Mouse (Mus musculus) lung, adult 2 months (tissue): ENCODE measurements around the gene Natd1. TPM values are rescaled to one million over a fixed set of nuclear protein-coding genes. Genes with fewer than 3 reads are reported as not detected.

ENCODE experiments used
- DNase-seq: peaks from one replicate; pipeline ENCODE4 v3.0.0; 2022
- H3K4me1 ChIP-seq: fragments of 200-500 bp; 2 replicates; pipeline ENCODE4 v1.6.1; 2011; ENCODE audit warnings: low read length; ENCODE audit not compliant: control insufficient read depth, insufficient read depth
- H3K4me3 ChIP-seq: fragments of 200-500 bp; replicated peaks from 2 replicates; pipeline ENCODE3; 2011; ENCODE audit warnings: low read depth, mild to moderate bottlenecking, control low read depth, low read length; ENCODE audit errors: extremely low read depth
- CTCF ChIP-seq: fragments of 200-500 bp; IDR thresholded peaks from 2 replicates; pipeline ENCODE4 v1.5.1; 2011; ENCODE audit warnings: mild to moderate bottlenecking, low read length, control low read depth; ENCODE audit not compliant: insufficient read depth
- POLR2A ChIP-seq: fragments of 200-500 bp; IDR thresholded peaks from 2 replicates; pipeline ENCODE4 v1.6.1; 2011; ENCODE audit warnings: low read depth, mild to moderate bottlenecking, control low read depth, low read length, borderline replicate concordance; ENCODE audit errors: extremely low read depth
- WGBS: fragments of 180-500 bp; shearing (Covaris S2); methylation state at CpG from one replicate; pipeline ENCODE4 v1.1.7; 2018; 5-methylcytosine and 5-hydroxymethylcytosine counted together
- polyA plus RNA-seq: library from polyadenylated mRNA; depleted of rRNA; stranded (reverse); fragments of >200 nt; gene quantifications from 2 replicates; pipeline ENCODE4 v1.2.3, GENCODE M21; 2012

Gene Natd1
- polyA plus RNA-seq, 1 experiment = 34.4 TPM

DNA sequence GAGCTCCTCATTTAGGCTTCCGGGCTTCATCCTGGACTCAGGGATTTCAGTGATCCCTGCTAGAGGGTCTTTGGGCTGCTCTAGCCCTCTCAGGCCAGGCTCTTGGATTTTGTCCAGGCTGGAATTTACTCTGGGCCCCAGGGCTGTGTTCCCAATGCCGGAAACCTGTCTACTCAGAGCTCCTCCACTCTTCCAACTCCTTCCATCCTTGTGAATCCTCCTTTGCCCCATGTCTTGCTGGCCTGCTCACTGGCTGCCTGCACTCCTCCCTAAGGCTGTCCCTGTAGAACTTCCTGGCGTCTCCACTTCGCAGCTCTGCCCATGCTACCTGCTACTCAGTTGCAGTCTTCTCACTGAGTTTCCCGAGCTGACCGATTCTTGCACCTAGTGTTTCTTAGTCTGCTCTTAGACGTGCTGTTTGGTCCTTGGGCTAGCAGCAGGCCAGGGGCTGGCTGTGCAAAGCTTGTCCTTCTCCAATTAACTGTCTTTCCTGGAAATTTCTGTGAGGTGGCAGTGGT lies 18.0 kb upstream of the Natd1 start:
- Histone ChIP-seq H3K4me3 (peak overlapping the region; percentile 84), H3K4me1 (peaks cover 39% of the 10 kb centered on the region)
- TF ChIP-seq CTCF (no peak), POLR2A (no peak)
- WGBS = 0% methylated on average over 7 of the region's 7 CpGs
- DNase-seq = no peak

DNA sequence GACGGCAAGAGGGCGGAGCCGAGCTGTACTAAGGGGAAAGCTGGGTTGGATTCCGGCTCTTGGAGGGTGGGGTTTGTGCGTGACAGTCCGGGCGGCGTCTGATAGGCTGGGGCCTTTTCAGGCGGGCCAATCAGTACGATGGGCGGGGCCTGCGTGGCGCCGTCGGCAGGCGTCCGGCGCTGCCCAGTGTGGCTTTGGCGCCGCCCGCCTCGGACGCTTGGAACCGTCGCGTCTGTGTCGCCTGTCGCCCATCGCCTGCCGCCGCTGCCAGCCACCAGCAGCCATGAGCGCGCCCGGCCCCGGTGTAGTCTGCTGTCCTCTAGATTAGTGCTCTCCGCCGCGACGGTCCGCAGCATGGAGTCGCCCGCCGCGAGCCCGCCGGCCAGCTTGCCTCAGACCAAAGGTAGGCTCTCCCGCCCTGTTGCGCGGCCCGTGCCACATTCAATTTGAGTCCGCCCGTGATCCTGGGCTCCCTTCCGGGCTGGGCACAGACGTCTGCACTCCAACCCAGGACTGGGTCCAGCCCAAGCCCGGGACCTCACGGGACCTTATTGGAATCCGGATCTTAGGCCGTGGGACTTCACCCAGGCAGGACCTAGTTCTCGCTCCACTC lies 17.4 kb upstream of the Natd1 start, which contains the start of gene Map2k3:
Gene Map2k3 (plus strand): TSS at position 165 of the 613 bp plus-strand sequence.
- peaks cover 41% of the 10 kb centered on the region for H3K4me1 ChIP-seq
- TF ChIP-seq CTCF (no peak), POLR2A (peak; percentile 83)
- under 1% methylated on average over 58 of the region's 59 CpGs for WGBS
- peak within 1 kb of the TSS; percentile 84 for H3K4me3 ChIP-seq
- DNase-seq = peak; percentile 94

DNA sequence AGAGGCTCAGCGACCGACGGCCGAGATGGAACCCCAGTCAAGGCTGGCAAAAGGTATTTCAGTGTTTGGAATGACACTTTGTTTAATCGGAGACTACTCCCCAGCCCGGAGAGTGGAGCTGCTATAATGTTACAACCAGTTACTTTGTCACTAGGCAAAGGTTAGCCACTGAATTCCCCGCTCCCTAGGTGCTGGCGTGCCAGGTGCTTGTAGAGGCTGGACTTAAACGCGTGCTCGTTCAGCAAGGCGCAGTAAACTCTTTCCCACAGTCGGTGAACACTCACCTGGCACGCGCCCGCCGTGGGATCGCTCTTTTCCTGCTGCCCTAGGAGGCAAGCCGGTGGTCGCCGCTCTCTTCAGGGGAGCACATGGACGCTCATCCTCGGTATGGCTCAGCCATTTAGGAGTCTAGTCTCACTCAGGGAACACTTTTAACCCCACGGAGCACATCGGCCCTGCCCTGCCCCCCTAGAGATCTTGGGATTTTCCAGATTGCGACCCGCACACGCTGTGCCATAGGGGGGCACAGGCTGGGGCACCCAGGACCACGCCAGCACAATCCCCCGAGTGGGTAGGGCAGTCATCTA lies 16.8 kb upstream of the Natd1 start:
- TF ChIP-seq CTCF (no peak), POLR2A (no peak)
- peak overlapping the region; percentile 78 for H3K4me3 ChIP-seq
- no peak for DNase-seq
- 3% methylated on average over 30 of the region's 30 CpGs for WGBS
- H3K4me1 ChIP-seq = peaks cover 36% of the 10 kb centered on the region

DNA sequence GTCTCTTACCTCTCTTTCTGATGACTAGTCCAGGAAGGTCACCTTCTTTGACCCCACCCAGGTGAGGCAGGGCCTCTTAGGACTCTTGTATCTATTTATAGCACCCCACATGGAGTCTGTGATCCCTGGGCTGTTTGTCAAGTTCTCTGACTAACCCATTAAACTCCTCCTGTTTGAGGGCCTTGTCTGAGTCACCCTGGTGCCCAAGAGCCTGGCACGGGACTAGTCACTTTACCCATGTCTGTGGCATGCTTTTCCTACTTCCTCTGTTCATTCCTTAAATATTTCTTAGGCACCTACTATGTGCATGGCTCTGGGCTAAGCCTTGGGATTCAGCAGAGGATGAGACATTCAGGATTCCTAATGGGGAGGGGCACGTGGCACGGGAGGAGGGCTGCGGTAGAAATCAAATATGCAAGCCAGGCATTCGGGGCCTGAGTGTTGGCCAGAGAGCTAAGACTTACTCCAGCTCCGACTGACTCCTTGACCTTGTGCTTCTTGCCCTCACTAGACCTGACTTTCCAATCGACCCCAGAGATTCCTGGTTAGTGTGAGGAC lies 16.3 kb upstream of the Natd1 start:
- no peak for TF ChIP-seq CTCF
- TF ChIP-seq POLR2A = no peak
- peak overlapping the region; percentile 26 for H3K4me3 ChIP-seq
- peaks cover 31% of the 10 kb centered on the region for H3K4me1 ChIP-seq
- 17% methylated on average over 7 of the region's 7 CpGs for WGBS
- DNase-seq = no peak

DNA sequence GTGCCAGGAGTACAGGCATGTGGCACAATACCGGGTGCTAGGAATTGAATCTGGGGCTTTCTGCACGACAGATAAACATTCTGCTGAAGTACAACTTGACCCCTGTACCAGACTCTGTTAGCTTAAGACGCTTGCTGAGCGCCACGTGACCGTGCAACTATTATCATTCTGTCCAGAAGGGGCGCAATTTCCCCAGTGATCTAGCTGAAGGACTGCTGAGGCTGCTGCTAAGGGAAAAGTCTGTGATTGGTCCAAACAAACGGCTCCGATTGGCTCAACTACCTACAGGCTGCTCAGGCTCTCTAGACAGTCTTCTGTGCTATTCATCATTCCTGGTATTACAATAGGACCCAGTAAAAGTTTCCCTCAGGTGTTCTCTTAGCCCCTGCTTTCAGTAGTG lies 12.7 kb upstream of the Natd1 start:
- peak; percentile 85 for DNase-seq
- TF ChIP-seq POLR2A = no peak
- peak; percentile 90 for TF ChIP-seq CTCF
- H3K4me3 ChIP-seq = no peak overlapping the region
- H3K4me1 ChIP-seq = peaks cover 10% of the 10 kb centered on the region; the same call in 1 of the 2 replicates
- WGBS = under 1% methylated on average over 9 of the region's 9 CpGs

DNA sequence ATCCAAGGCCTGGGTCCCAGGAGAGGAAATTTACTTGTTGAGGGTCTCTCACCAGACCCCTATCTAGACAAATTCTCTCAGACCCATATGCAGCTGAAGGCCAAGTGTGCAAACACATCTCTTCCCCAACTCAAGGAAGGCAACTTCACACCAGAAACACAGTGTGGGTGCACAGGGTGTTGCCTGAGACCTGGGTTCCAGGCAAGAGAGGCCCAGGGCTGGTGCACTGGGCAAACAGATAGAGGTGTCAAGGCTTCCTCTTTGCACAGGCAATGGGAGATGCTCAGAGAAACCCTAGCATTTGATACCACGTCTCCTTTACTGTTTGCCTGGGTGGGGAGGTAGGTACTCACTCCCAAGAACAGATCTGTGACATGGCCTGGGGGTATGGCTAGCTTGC lies 10.4 kb upstream of the Natd1 start:
- no peak for DNase-seq
- Histone ChIP-seq H3K4me3 (no peak overlapping the region), H3K4me1 (0 out of 2 replicates have a peak, but pooled peaks cover 4% of the 10 kb centered on the region)
- TF ChIP-seq CTCF (no peak), POLR2A (no peak)
- 74% methylated on average over 1 of the region's 1 CpGs for WGBS

DNA sequence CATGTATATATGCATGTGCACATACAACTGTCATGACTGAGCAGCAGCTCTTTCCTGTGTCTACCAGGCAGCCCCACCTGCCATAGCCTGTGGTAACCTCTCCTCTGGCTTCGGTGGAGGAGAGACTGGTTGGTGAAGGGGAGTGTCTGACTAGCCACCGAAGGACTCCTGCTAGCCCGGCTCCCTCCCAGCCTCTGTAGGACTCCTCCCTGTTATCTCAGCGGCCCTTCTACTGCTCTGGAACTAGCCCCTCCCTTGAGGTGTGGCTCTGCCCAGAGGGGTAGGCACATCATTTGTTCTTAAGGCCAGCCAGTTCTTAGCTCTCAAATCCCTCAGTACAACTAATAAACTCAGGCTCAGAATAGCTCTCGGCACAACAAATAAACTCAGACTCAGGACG lies 9.9 kb upstream of the Natd1 start:
- Histone ChIP-seq H3K4me1 (0 out of 2 replicates have a peak, but pooled peaks cover 4% of the 10 kb centered on the region), H3K4me3 (no peak overlapping the region)
- 49% methylated on average over 6 of the region's 6 CpGs for WGBS
- TF ChIP-seq POLR2A = no peak
- DNase-seq = no peak

DNA sequence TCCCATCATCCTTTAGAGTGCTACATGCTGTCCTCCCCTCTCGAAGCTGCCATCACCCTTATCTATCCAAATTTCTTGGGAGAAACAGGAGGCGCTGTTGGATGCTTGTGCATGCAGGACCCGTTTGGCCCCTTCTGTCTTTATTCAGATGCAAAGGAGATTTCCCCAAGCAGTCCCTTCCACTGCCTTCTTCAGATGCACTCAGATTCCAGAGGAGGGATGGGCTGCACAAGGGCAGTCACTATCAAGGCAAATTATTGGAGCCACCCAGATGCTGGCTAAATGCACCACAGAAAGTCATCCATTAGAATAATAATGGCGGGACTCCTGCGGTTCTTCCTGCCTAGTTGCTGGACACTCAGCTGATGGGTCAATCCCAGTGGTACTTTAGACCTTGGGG lies 8.4 kb upstream of the Natd1 start:
- DNase-seq = no peak
- TF ChIP-seq CTCF = no peak
- TF ChIP-seq POLR2A = no peak
- WGBS = 83% methylated on average over 5 of the region's 5 CpGs
- Histone ChIP-seq H3K4me1 (0 out of 2 replicates have a peak, but pooled peaks cover 4% of the 10 kb centered on the region), H3K4me3 (no peak overlapping the region)

DNA sequence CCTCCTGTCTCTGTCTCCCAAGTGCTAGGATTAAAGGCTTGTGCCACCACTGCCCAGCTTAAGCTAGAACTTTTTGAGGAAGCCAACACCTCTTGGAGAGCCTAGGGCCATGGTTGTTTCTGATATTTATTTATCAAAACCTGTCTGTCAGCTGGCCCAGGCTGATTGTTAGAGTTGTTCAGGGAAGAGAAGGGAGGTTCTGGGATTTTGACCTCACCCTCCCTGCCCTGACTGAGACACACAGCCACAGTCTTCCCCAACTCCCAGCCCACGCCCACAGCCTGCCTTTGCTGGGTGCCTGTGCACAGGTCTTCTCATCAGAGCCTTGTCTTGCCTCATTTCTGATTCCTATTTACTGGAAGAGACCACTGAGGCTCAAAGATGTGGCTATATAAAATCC lies 7.6 kb upstream of the Natd1 start:
- Histone ChIP-seq H3K4me3 (no peak overlapping the region), H3K4me1 (no peaks in the 10 kb centered on the region)
- no peak for TF ChIP-seq POLR2A
- WGBS = 83% methylated on average over 1 of the region's 1 CpGs
- no peak for DNase-seq

DNA sequence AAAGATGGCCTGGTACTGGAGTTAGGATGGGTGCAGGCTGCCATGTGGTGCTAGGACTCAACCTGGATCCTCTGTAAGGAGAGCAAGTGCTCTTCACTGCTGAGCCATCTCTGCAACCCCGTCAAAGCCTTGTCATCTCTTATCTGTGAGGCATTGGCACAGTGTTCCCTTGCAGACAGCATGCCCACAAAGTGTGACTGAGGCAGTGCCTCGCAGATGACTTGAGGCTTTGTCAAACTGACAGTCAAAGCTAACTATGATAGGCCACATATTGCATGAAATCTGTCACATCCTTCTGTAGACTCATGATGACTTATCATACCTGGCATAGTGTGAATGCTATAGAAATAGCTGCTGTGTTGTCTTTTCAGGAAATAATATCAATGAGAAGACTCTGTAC lies 5.5 kb upstream of the Natd1 start:
- no peak for DNase-seq
- WGBS = 67% methylated on average over 2 of the region's 2 CpGs
- TF ChIP-seq POLR2A (no peak), CTCF (no peak)
- Histone ChIP-seq H3K4me1 (no peaks in the 10 kb centered on the region), H3K4me3 (no peak overlapping the region)
